ENCODE assay signal across 11 mouse cellular contexts in the genomic region with DNA sequence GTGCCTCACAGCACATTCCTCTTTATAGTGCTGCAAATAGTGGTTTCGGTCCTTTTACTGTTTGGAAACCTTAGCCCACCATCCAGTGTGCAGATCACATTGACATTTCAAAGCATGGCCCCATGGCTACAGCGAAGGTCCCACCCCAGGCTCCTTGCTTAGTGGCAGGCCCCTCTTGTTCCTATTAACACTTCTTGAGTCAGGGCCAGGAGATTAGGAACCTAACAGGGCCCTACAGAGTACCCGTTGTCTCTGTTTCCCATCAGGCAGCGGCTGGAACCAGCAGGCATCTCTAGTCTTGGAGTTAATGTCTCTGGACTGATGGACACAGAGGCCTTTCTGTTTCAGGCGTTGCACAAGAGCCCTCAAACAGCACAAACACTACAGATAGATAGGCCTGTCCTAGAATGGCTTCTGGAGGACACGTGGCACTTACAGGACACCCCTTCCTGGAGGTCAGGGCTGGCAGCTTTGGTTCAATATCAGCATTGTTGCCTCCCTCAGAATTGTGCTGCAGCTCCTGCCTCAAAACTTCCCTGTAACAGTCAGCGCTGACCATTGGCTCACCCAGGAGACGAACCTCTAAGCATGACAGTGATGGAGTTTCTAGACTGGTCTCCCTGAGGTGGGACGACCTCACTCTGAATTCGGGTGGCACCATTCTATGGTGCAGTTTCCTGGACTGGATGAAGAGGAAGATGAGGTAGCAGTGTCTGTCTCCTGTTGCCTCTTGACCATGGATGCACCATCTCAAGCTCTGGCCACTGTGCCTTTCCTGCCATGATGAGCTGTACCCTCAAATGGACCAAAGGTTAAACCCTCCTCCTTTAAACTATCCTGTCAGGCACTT. TPM values are rescaled to one million over a fixed set of nuclear protein-coding genes. Genes with fewer than 3 reads are reported as not detected.
DNase-seq lines count a peak whose midpoint lies in the region; ATAC-seq lines count a peak whose summit lies in the region.
"Had no signal": no experiment of that assay in that cellular context is flagged by ENCODE, and none has a peak within 500 bp of the region (broad histone marks: within the 10 kb centered on the region; RNA-seq: fewer than 3 reads in every experiment).

No protein-coding gene starts in this region.

- no peaks in the 10 kb centered on the region for H3K27me3 ChIP-seq in midbrain, embryonic 11.5 days (ENCODE audit: control insufficient read depth, insufficient read depth, low read length)
- H3K27me3 ChIP-seq in midbrain, embryonic 10.5 days (ENCODE audit: low read depth, poor library complexity, severe bottlenecking): no peaks in the 10 kb centered on the region
- no peaks in the 10 kb centered on the region for H3K27me3 ChIP-seq in liver, embryonic 13.5 days
- H3K27me3 ChIP-seq: forebrain, embryonic 12.5 days had no signal

- no peaks in the 10 kb centered on the region for H3K9me3 ChIP-seq in midbrain, embryonic 11.5 days (ENCODE audit: control insufficient read depth, low read length)
- H3K9me3 ChIP-seq in midbrain, embryonic 10.5 days (replicated peaks): no peaks in the 10 kb centered on the region
- H3K9me3 ChIP-seq in liver, embryonic 13.5 days (replicated peaks): no peaks in the 10 kb centered on the region
- H3K9me3 ChIP-seq: forebrain, embryonic 12.5 days had no signal

- no peak overlapping the region for H3K4me2 ChIP-seq in midbrain, embryonic 11.5 days
- H3K4me2 ChIP-seq in liver, embryonic 13.5 days: no peak overlapping the region
- H3K4me2 ChIP-seq: forebrain, embryonic 12.5 days had no signal

- H3K4me1 ChIP-seq in midbrain, embryonic 11.5 days (ENCODE audit: control insufficient read depth, insufficient read depth, low read length): no peaks in the 10 kb centered on the region
- H3K4me1 ChIP-seq in midbrain, embryonic 10.5 days: no peaks in the 10 kb centered on the region
- H3K4me1 ChIP-seq in liver, embryonic 13.5 days (replicated peaks): peaks cover 14% of the 10 kb centered on the region

- no peaks in the 10 kb centered on the region for H3K36me3 ChIP-seq in midbrain, embryonic 11.5 days (ENCODE audit: control insufficient read depth, insufficient read depth, low read length)
- H3K36me3 ChIP-seq in midbrain, embryonic 10.5 days: peaks cover 30% of the 10 kb centered on the region
- H3K36me3 ChIP-seq in liver, embryonic 13.5 days: peaks cover 41% of the 10 kb centered on the region

- no peak overlapping the region for H3K27ac ChIP-seq in midbrain, embryonic 11.5 days (ENCODE audit: low read depth, low read length)
- H3K27ac ChIP-seq in midbrain, embryonic 10.5 days (replicated peaks): no peak overlapping the region
- no peak overlapping the region for H3K27ac ChIP-seq in liver, embryonic 13.5 days
- H3K27ac ChIP-seq: forebrain, embryonic 12.5 days; kidney, postnatal 0 days; liver, embryonic 14.5 days had no signal

- H3K9ac ChIP-seq in midbrain, embryonic 11.5 days (ENCODE audit: low read length): no peak overlapping the region
- H3K9ac ChIP-seq in liver, embryonic 13.5 days: 0 out of 2 replicates have a peak overlapping the region, but pooled peaks have one; percentile 1
- H3K9ac ChIP-seq: forebrain, embryonic 12.5 days; liver, embryonic 14.5 days had no signal

- H3K4me3 ChIP-seq in midbrain, embryonic 11.5 days (ENCODE audit: low read depth, low read length): no peak overlapping the region
- H3K4me3 ChIP-seq in midbrain, embryonic 10.5 days: no peak overlapping the region
- no peak overlapping the region for H3K4me3 ChIP-seq in liver, embryonic 13.5 days (replicated peaks)
- H3K4me3 ChIP-seq: forebrain, embryonic 12.5 days had no signal

- ATAC-seq in midbrain, embryonic 11.5 days (ENCODE audit: low FRiP score): no peak
- ATAC-seq in liver, embryonic 13.5 days (ENCODE audit: low read depth): 0 out of 2 replicates have a peak, but pooled peaks have one; percentile 10
- no peak for ATAC-seq in erythroid progenitor cell, adult 5-6 weeks (replicated peaks; ENCODE audit: low FRiP score, poor library complexity, severe bottlenecking)

- WGBS in midbrain, embryonic 11.5 days: 82% methylated on average over 10 of the region's 10 CpGs
- 78% methylated on average over 10 of the region's 10 CpGs for WGBS in midbrain, embryonic 10.5 days
- 75% methylated on average over 10 of the region's 10 CpGs for WGBS in liver, embryonic 13.5 days (ENCODE audit: insufficient replicate concordance)

- DNase-seq in heart, adult 18-20 months: peak; percentile 28 to 29
- DNase-seq in heart, adult 9 months (ENCODE audit: low spot score in 2 of 2): no peak
- DNase-seq in midbrain, embryonic 11.5 days (ENCODE audit: low spot score, missing footprints): peak; percentile 54
- no peak for DNase-seq in midbrain, embryonic 10.5 days (ENCODE audit: low spot score)
- DNase-seq in liver, embryonic 13.5 days: no peak
- no peak for DNase-seq in cerebellum, postnatal 4 days (ENCODE audit: low spot score in 2 of 2)
- no peak for DNase-seq in adrenal gland, postnatal 25 days

RNA-seq across cellular contexts. Expression of a gene that starts 22.6 kb away (rescaled TPM):
- total RNA-seq in heart, adult 18-20 months (2021): 10 to 100 TPM; 70.9 to 73.4 TPM
- polyA plus RNA-seq in midbrain, embryonic 11.5 days (2014; fragmentation: Nextera tagmentation; extraction: Ambion mirVana): 34.2 and 37.4 TPM in 2 replicates
- polyA plus RNA-seq in midbrain, embryonic 10.5 days (2016; fragmentation: Nextera tagmentation; extraction: Ambion mirVana): 55.7 and 65.1 TPM in 2 replicates
- 157 and 164 TPM in 2 replicates for polyA plus RNA-seq in liver, embryonic 13.5 days (2015; fragmentation: Nextera tagmentation; extraction: Ambion mirVana)
- 105 and 148 TPM in 2 replicates for total RNA-seq in erythroid progenitor cell, adult 5-6 weeks (2015; ENCODE audit: low replicate concordance)
- 93.2 and 132 TPM in 2 replicates for total RNA-seq in erythroid progenitor cell, adult 5-6 weeks (2017; ENCODE audit: low replicate concordance)
- 128 and 161 TPM in 2 replicates for total RNA-seq in adrenal gland, postnatal 25 days (2021)

RNA-seq across cellular contexts. Expression of a gene that starts 39.9 kb away (rescaled TPM):
- total RNA-seq in heart, adult 18-20 months (2021): 10 to 100 TPM in 1 of 2 experiments, 1 to 10 TPM in 1; 9.9 to 12.4 TPM
- polyA plus RNA-seq in midbrain, embryonic 11.5 days (2014; fragmentation: Nextera tagmentation; extraction: Ambion mirVana): 18.3 and 24.3 TPM in 2 replicates
- polyA plus RNA-seq in midbrain, embryonic 10.5 days (2016; fragmentation: Nextera tagmentation; extraction: Ambion mirVana): 18.0 and 26.9 TPM in 2 replicates
- polyA plus RNA-seq in liver, embryonic 13.5 days (2015; fragmentation: Nextera tagmentation; extraction: Ambion mirVana): 8.6 and 10.5 TPM in 2 replicates
- 32.1 and 36.0 TPM in 2 replicates for total RNA-seq in erythroid progenitor cell, adult 5-6 weeks (2015; ENCODE audit: low replicate concordance)
- total RNA-seq in erythroid progenitor cell, adult 5-6 weeks (2017; ENCODE audit: low replicate concordance): 17.2 and 29.4 TPM in 2 replicates
- total RNA-seq in adrenal gland, postnatal 25 days (2021): 21.5 and 27.5 TPM in 2 replicates

Comparison
In these comparisons a context has a peak if more than half of its experiments do, and no peak if none do; other contexts are left out.
1. DNase-seq: peak in heart, adult 18-20 months (2 of 2) and midbrain, embryonic 11.5 days (single experiment); none in heart, adult 9 months (0 of 2), midbrain, embryonic 10.5 days (single experiment), liver, embryonic 13.5 days (single experiment), cerebellum, postnatal 4 days (0 of 2) and adrenal gland, postnatal 25 days (single experiment).